Mouse (Mus musculus) MEL (cell line): ENCODE measurements around the gene Fen1. TPM values are rescaled to one million over a fixed set of nuclear protein-coding genes. Genes with fewer than 3 reads are reported as not detected.

Experiments used
- DNase-seq: peaks from one replicate; pipeline ENCODE4 v3.0.0; 2011; ENCODE audit warnings: low read depth, low spot score
- H3K27ac ChIP-seq: 2 replicates; pipeline ENCODE4 v1.5.1; 2012; ENCODE audit warnings: low read depth, mild to moderate bottlenecking, control low read depth, low read length, moderate library complexity; ENCODE audit not compliant: control insufficient read depth
- H3K27me3 ChIP-seq, 2 experiments: fragments of 150-350 bp in 1 of 2; sonication (generic) in 1 of 2; 2 replicates each; pipeline ENCODE4 v1.6.1; 2012; ENCODE audit warnings: low read length in 2 of 2, mild to moderate bottlenecking in 2 of 2, improper control_type of control experiment in 1 of 2, moderate library complexity in 1 of 2; ENCODE audit not compliant: insufficient read depth in 2 of 2, control insufficient read depth in 1 of 2
- H3K36me3 ChIP-seq, 2 experiments: 2 replicates each; pipeline ENCODE4 v1.6.1; 2012 to 2014; ENCODE audit warnings: low read length in 2 of 2, improper control_type of control experiment in 1 of 2, inconsistent platforms in 1 of 2, mild to moderate bottlenecking in 1 of 2; ENCODE audit not compliant: insufficient read depth in 2 of 2, control insufficient read depth in 1 of 2
- H3K4me1 ChIP-seq, 2 experiments: fragments of 150-350 bp in 1 of 2; sonication (generic) in 1 of 2; 2 replicates each; pipeline ENCODE4 v1.6.1; 2012; ENCODE audit warnings: low read length in 2 of 2, improper control_type of control experiment in 1 of 2, mild to moderate bottlenecking in 1 of 2; ENCODE audit not compliant: insufficient read depth in 2 of 2, control insufficient read depth in 1 of 2
- H3K4me3 ChIP-seq, 2 experiments: fragments of 150-350 bp in 1 of 2; sonication (generic) in 1 of 2; 2 replicates each; pipeline ENCODE4 v1.5.1; 2012; ENCODE audit warnings: low read depth in 2 of 2, low read length in 2 of 2, mild to moderate bottlenecking in 2 of 2, moderate library complexity in 2 of 2, control low read depth in 1 of 2, improper control_type of control experiment in 1 of 2; ENCODE audit not compliant: control insufficient read depth in 1 of 2, insufficient read depth in 1 of 2
- H3K79me2 ChIP-seq: 2 replicates; pipeline ENCODE4 v1.6.1; 2012; ENCODE audit warnings: mild to moderate bottlenecking, low read length, moderate library complexity; ENCODE audit not compliant: control insufficient read depth, poor library complexity, insufficient read depth
- H3K9ac ChIP-seq: 2 replicates; pipeline ENCODE4 v1.6.1; 2012; ENCODE audit warnings: low read depth, mild to moderate bottlenecking, control low read depth, low read length, moderate library complexity; ENCODE audit not compliant: control insufficient read depth, poor library complexity, severe bottlenecking
- H3K9me3 ChIP-seq: fragments of 150-350 bp; sonication (generic); replicated peaks from 2 replicates; pipeline ENCODE4 v1.6.1; 2012; ENCODE audit warnings: mild to moderate bottlenecking, low read length, improper control_type of control experiment, moderate library complexity; ENCODE audit not compliant: insufficient read depth
- BHLHE40 ChIP-seq: IDR thresholded peaks from 2 replicates; pipeline ENCODE4 v1.6.1; 2012; ENCODE audit warnings: low read depth, mild to moderate bottlenecking, inconsistent platforms, low read length, improper control_type of control experiment, borderline replicate concordance
- CHD1 ChIP-seq: IDR thresholded peaks from 2 replicates; pipeline ENCODE4 v1.6.1; 2012; ENCODE audit warnings: low read depth, mild to moderate bottlenecking, inconsistent platforms, low read length, improper control_type of control experiment
- CHD2 ChIP-seq: IDR thresholded peaks from 2 replicates; pipeline ENCODE4 v1.6.1; 2011; ENCODE audit warnings: low read length, improper control_type of control experiment
- ETS1 ChIP-seq: IDR thresholded peaks from 2 replicates; pipeline ENCODE4 v1.6.1; 2012; ENCODE audit warnings: low read depth, mild to moderate bottlenecking, inconsistent platforms, low read length, improper control_type of control experiment, moderate library complexity
- GABPA ChIP-seq: IDR thresholded peaks from 2 replicates; pipeline ENCODE4 v1.6.1; 2012; ENCODE audit warnings: low read depth, mild to moderate bottlenecking, inconsistent platforms, low read length, improper control_type of control experiment, moderate library complexity
- GATA1 ChIP-seq: IDR thresholded peaks from 2 replicates; pipeline ENCODE4 v1.6.1; 2011; ENCODE audit warnings: low read depth, low read length, improper control_type of control experiment
- HCFC1 ChIP-seq: IDR thresholded peaks from 2 replicates; pipeline ENCODE4 v1.6.1; 2012; ENCODE audit warnings: low read depth, mild to moderate bottlenecking, inconsistent platforms, low read length, improper control_type of control experiment, moderate library complexity
- JUND ChIP-seq: IDR thresholded peaks from 2 replicates; pipeline ENCODE4 v1.6.1; 2011; ENCODE audit warnings: low read depth, mild to moderate bottlenecking, improper control_type of control experiment, low read length
- MEF2A ChIP-seq: IDR thresholded peaks from 2 replicates; pipeline ENCODE4 v1.6.1; 2014; ENCODE audit warnings: low read depth, mild to moderate bottlenecking, inconsistent platforms, low read length, improper control_type of control experiment; ENCODE audit not compliant: poor library complexity, insufficient replicate concordance, severe bottlenecking; ENCODE audit errors: extremely low read depth
- MXI1 ChIP-seq: IDR thresholded peaks from 2 replicates; pipeline ENCODE4 v1.6.1; 2011; ENCODE audit warnings: mild to moderate bottlenecking, low read depth, low read length, improper control_type of control experiment
- MYC ChIP-seq: IDR thresholded peaks from 2 replicates; pipeline ENCODE4 v1.6.1; 2011; ENCODE audit warnings: low read depth, mild to moderate bottlenecking, low read length, improper control_type of control experiment, moderate library complexity
- POLR2AphosphoS2 ChIP-seq: IDR thresholded peaks from 2 replicates; pipeline ENCODE4 v1.6.1; 2011; ENCODE audit warnings: low read length, improper control_type of control experiment
- RCOR1 ChIP-seq: IDR thresholded peaks from 2 replicates; pipeline ENCODE4 v1.6.1; 2012; ENCODE audit warnings: low read depth, mild to moderate bottlenecking, inconsistent platforms, low read length, improper control_type of control experiment
- SIN3A ChIP-seq: IDR thresholded peaks from 2 replicates; pipeline ENCODE4 v1.6.1; 2012; ENCODE audit warnings: low read length, improper control_type of control experiment, inconsistent platforms
- TAL1 ChIP-seq: IDR thresholded peaks from 2 replicates; pipeline ENCODE4 v1.6.1; 2012; ENCODE audit warnings: mild to moderate bottlenecking, inconsistent platforms, low read length, moderate library complexity, mixed read lengths
- TCF12 ChIP-seq: IDR thresholded peaks from 2 replicates; pipeline ENCODE4 v1.6.1; 2014; ENCODE audit warnings: low read depth, mild to moderate bottlenecking, inconsistent platforms, low read length, improper control_type of control experiment, moderate library complexity
- USF2 ChIP-seq, 2 experiments: IDR thresholded peaks; 2 replicates each; pipeline ENCODE4 v1.6.1; 2011 to 2012; ENCODE audit warnings: improper control_type of control experiment in 2 of 2, low read length in 2 of 2, borderline replicate concordance in 1 of 2, inconsistent platforms in 1 of 2, low read depth in 1 of 2, mild to moderate bottlenecking in 1 of 2; ENCODE audit not compliant: insufficient read depth in 1 of 2
- ZKSCAN1 ChIP-seq: IDR thresholded peaks from 2 replicates; pipeline ENCODE4 v1.6.1; 2012; ENCODE audit warnings: low read depth, mild to moderate bottlenecking, inconsistent platforms, low read length, improper control_type of control experiment, moderate library complexity
- ZMIZ1 ChIP-seq: IDR thresholded peaks from 2 replicates; pipeline ENCODE4 v1.6.1; 2012; ENCODE audit warnings: low read depth, mild to moderate bottlenecking, inconsistent platforms, low read length, improper control_type of control experiment, moderate library complexity
- polyA plus RNA-seq, 2 experiments: library from polyadenylated mRNA; stranded (reverse) in 1 of 2; unstranded in 1 of 2; fragments of >175 nt in 1 of 2; fragments of >200 nt in 1 of 2; gene quantifications; 2 replicates each; pipeline versions ENCODE4 v1.2.1 to v1.2.4; 2012; ENCODE audit warnings: low replicate concordance in 2 of 2, low read depth in 1 of 2; ENCODE audit not compliant: insufficient read length in 2 of 2, insufficient read depth in 1 of 2, missing spikeins in 1 of 2
- total RNA-seq: library from RNA; depleted of rRNA; stranded (reverse); fragments of 300-350 nt; gene quantifications from 2 replicates; pipeline ENCODE4 v1.2.3, GENCODE M21; 2012

The Fen1 gene
- total and polyA plus RNA-seq, 3 experiments: 145 to 189 TPM; not detected in 1

- Histone ChIP-seq H3K36me3 (peaks cover 0 to 23% of the 10 kb centered on the region in 2 experiments; a peak in 2 of 4 replicates), H3K9me3 (no peaks in the 10 kb centered on the region)
- DNase-seq: no peak
- TF ChIP-seq USF2 (IDR thresholded peaks at IDR 0.05; ENCODE audit: borderline replicate concordance in 1 of 2, insufficient read depth in 1 of 2, low read depth in 1 of 2, low read length in 2 of 2) (no peak), ZKSCAN1 (no peak), MEF2A (no peak), SIN3A (no peak), JUND (no peak), GATA1 (no peak), TAL1 (no peak), POLR2AphosphoS2 (no peak), CHD2 (no peak), HCFC1 (no peak), MXI1 (no peak), ZMIZ1 (no peak), CHD1 (no peak), MYC (no peak), GABPA (no peak), RCOR1 (no peak)
- TF ChIP-seq, all 39 proteins: peak for 0
- Histone ChIP-seq H3K27me3 (no peaks in the 10 kb centered on the region), H3K4me1 (peaks cover 6 to 19% of the 10 kb centered on the region in 2 experiments), H3K9ac (no peak overlapping the region), H3K27ac (no peak overlapping the region), H3K79me2 (no peaks in the 10 kb centered on the region), H3K4me3 (no peak overlapping the region)
These were observed 27.0 kb downstream of the Fen1 start for GRCm38 (mm10) chr19:10176941-10177372.

- Histone ChIP-seq H3K79me2 (no peaks in the 10 kb centered on the region), H3K27ac (no peak overlapping the region), H3K4me3 (no peak overlapping the region), H3K27me3 (no peaks in the 10 kb centered on the region), H3K4me1 (peaks cover 8 to 23% of the 10 kb centered on the region in 2 experiments), H3K36me3 (peaks cover 0 to 22% of the 10 kb centered on the region in 2 experiments; a peak in 2 of 4 replicates), H3K9me3 (no peaks in the 10 kb centered on the region), H3K9ac (no peak overlapping the region)
- TF ChIP-seq BHLHE40: no peak
- TF ChIP-seq TCF12: no peak
- no peak for TF ChIP-seq ETS1
- no peak for TF ChIP-seq JUND
- TF ChIP-seq HCFC1: no peak
- TF ChIP-seq CHD1: no peak
- DNase-seq: no peak
These were observed 27.5 kb downstream of the Fen1 start for GRCm38 (mm10) chr19:10176477-10176876.
